Mouse (Mus musculus) testis, adult 2 months (tissue): Measurements from ENCODE around the gene Abtb2. TPM values are rescaled to one million over a fixed set of nuclear protein-coding genes. Genes with fewer than 3 reads are reported as not detected.

ENCODE experiments used
- H3K27ac ChIP-seq: fragments of 200-500 bp; 2 replicates; pipeline ENCODE4 v1.5.1; 2012; ENCODE audit warnings: low read depth, low read length; ENCODE audit not compliant: control insufficient read depth, insufficient read depth
- H3K27me3 ChIP-seq: fragments of 200-500 bp; 2 replicates; pipeline ENCODE4 v1.6.1; 2012; ENCODE audit warnings: mild to moderate bottlenecking, low read length, moderate library complexity; ENCODE audit not compliant: control insufficient read depth, insufficient read depth
- H3K36me3 ChIP-seq: fragments of 200-500 bp; 2 replicates; pipeline ENCODE4 v1.6.1; 2012; ENCODE audit warnings: mild to moderate bottlenecking, low read length; ENCODE audit not compliant: control insufficient read depth, insufficient read depth
- H3K4me1 ChIP-seq: fragments of 200-500 bp; 2 replicates; pipeline ENCODE4 v1.6.1; 2012; ENCODE audit warnings: low read length; ENCODE audit not compliant: control insufficient read depth, insufficient read depth
- H3K4me3 ChIP-seq: fragments of 200-500 bp; 2 replicates; pipeline ENCODE4 v1.5.1; 2012; ENCODE audit warnings: low read depth, mild to moderate bottlenecking, low read length, moderate library complexity, mixed read lengths; ENCODE audit not compliant: control insufficient read depth
- CTCF ChIP-seq: fragments of 200-500 bp; IDR thresholded peaks from 2 replicates; pipeline ENCODE4 v1.5.1; 2012; ENCODE audit warnings: low read depth, mild to moderate bottlenecking, inconsistent platforms, low read length, moderate library complexity; ENCODE audit not compliant: control insufficient read depth, insufficient read depth, insufficient replicate concordance
- POLR2A ChIP-seq: fragments of 200-500 bp; IDR thresholded peaks from 2 replicates; pipeline ENCODE4 v1.6.1; 2012; ENCODE audit warnings: low read depth, mild to moderate bottlenecking, inconsistent platforms, low read length, moderate library complexity; ENCODE audit not compliant: control insufficient read depth
- polyA plus RNA-seq: library from polyadenylated mRNA; depleted of rRNA; stranded (reverse); fragments of >200 nt; gene quantifications from 2 replicates; pipeline ENCODE4 v1.2.3, GENCODE M21; 2012; rRNA removed

Abtb2 gene
- polyA plus RNA-seq, 1 experiment = 9.0 TPM

DNA sequence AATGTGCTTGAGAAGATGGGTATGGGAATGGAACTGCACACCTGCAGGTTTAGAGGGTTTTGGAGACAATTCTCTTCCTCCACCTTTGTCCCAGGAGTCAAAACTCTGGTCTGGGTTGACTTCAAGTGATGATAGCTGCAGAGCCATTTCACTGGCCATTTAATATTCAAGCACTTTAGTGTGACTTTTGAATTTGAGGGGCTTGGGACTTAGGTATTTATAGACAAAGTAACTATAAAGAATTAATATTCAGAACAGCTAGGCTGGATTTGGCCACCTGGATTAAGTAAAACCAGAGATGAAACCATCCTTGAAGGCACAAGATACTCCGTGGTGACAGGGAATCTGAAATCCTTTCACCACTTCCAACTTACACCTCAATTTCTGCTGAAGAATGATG, 196.4 kb downstream of the Abtb2 start:
- Histone ChIP-seq H3K4me1 (no peaks in the 10 kb centered on the region), H3K27ac (no peak overlapping the region), H3K4me3 (peak overlapping the region; percentile 11; the same call in 1 of the 2 replicates), H3K36me3 (no peaks in the 10 kb centered on the region), H3K27me3 (no peaks in the 10 kb centered on the region)
- TF ChIP-seq CTCF (no peak), POLR2A (no peak)

Other genes starting within 250 kb of the Abtb2 start
- gene Elf5, start 154.6 kb upstream of the Abtb2 start, polyA plus RNA-seq = 1.0 TPM in 1 of 2 replicates, not detected in the other
- 6.1 and 7.5 TPM in 2 replicates for gene Cat, start 81.2 kb upstream of the Abtb2 start, polyA plus RNA-seq
- gene Nat10, start 195.0 kb downstream of the Abtb2 start, polyA plus RNA-seq = 47.3 and 48.7 TPM in 2 replicates
- 135 and 157 TPM in 2 replicates for gene Caprin1, start 231.3 kb downstream of the Abtb2 start, polyA plus RNA-seq